Mouse (Mus musculus): Measurements from ENCODE around the gene D430041D05Rik. TPM values are rescaled to one million over a fixed set of nuclear protein-coding genes. Genes with fewer than 3 reads are reported as not detected.

D430041D05Rik gene
- total RNA-seq, 2 experiments from 2014 or later, result 88.3 to 98.4 TPM

DNA sequence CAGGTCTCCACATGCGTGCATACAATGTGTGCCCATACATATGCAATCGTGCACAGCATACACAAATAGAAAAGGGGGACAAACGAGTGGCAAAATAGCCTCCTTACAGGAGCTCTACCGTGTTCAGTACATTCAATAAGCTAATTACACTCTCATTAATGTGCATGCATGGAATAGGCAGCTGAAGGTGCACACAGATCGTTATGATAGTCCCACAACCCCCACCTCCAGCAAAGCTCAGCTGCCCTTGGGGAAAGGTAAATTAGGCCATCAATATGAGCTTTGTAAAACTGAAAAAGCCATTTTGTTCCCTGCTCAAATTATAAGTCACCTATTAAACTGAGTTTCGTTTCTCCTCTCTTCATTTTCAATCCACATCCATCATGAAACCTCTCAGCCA, 75.0 kb downstream of the D430041D05Rik start:
- DNase-seq, result no peak

DNA sequence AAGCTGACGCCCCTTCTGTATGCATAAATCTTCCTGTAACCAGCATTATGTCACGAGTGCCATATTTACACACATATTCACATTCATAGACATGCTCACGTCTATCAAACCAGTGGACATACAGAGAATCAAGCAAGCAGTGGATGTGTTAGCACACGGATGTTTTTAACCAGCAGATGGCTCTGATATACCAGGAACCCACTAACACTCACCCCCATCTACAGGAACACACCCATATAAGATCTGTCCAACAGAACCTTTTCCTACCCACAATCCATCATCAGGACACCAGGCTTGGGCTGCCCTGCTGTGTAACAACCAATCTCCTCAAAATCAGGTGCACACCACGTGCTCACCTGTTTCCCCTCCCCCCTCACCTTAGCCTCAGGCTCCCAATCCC, 76.9 kb downstream of the D430041D05Rik start:
- DNase-seq, result no peak

DNA sequence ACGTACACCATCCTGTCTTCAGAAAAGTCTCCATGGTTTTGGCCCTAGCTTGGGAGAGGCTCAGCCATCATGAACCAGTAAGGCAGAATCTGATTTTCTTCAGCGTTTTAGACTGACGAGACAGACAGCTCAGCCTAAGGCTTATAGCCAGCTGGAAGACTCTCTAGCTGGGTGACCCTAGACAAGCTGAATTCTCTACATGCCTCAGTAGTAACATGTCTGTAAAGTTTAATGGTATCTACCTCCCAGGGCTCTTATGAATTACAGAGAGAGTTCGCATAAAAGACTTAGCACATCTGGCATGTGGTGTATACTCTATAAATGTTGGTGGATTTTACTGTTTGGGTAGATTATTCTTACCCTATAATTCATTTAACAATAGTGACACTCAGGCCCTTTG, 78.1 kb downstream of the D430041D05Rik start:
- no peak for DNase-seq

DNA sequence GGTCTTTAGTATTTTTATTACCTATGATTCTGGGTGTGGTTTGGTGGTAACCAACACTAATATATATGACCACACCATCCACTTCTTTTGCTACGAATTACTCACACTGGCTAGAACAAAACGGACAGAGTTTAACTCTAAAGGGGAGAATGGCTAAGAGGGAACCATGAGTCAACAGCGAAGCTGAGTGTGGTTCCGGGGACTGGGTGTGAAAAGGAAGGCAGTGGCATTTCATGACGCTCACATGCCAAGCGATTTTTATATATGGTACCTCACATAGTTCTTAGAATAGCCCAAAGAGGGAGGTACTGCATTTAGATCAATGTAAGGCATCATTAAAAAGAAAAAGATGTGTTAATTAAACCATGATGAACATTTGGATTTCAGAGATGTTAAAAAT, 79.6 kb downstream of the D430041D05Rik start:
- DNase-seq, result no peak

GRCm38 (mm10) chr2:104327116-104327794, 83.6 kb downstream of the D430041D05Rik start:
- no peak for DNase-seq

- no peak for DNase-seq
Observed at GRCm38 (mm10) chr2:104323773-104324172, 87.0 kb downstream of the D430041D05Rik start.

- DNase-seq, result no peak
Observed at GRCm38 (mm10) chr2:104323351-104323750, 87.5 kb downstream of the D430041D05Rik start.

DNA sequence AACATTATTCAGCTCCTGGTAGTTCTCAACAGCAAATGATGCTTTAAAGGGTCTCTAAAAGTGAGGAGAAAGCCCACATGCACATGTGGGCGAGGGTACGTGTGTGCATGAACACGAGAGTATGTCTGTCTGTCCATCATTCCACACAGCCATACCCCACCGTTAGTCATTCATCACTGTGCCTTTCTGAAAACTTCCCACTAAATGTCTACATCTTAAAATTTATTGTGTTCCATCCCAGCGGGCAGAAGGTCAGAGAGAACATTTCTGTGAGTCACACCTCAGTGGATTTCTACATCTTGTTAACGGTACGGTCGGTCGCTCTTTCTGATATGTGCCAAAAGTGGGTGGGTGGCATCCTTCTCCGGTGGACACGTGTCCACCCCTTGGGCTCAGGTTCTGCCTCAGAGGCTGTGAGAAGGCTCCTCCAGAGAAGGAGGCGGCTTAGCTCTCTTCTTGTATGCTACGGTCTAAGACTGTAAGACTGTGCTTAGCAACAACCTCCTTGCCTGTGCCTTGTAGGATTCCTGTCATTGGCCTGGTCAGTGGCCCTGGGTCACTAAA, 90.7 kb downstream of the D430041D05Rik start:
- DNase-seq, result no peak

- no peak for DNase-seq
Observed at GRCm38 (mm10) chr2:104319443-104319842, 91.4 kb downstream of the D430041D05Rik start.

DNA sequence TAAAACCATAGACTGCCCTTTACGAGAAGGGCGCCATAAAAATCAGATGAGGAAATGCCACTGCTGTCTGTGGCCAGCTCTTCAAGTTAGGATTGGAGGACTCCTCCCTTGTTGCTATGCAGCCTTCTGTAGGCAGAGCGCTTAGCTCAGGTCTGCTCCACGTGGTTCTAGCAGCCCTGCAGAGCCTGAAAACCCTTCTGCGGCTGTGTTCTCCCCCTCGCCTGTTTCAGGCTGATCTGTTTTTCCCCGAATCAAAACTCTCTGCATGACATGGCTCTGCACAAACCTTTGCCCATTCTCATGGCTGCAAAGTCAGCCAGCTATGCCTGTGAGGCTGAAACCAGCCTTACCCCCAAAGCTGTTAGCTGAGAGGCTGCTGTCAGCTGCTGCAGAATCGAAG, 91.9 kb downstream of the D430041D05Rik start:
- peak; percentile 54 to 64 for DNase-seq

- no peak for DNase-seq
Observed at GRCm38 (mm10) chr2:104318259-104318658, 92.6 kb downstream of the D430041D05Rik start.

- DNase-seq, result no peak
Observed at GRCm38 (mm10) chr2:104317631-104318030, 93.2 kb downstream of the D430041D05Rik start.

GRCm38 (mm10) chr2:104316483-104316882, 94.3 kb downstream of the D430041D05Rik start:
- DNase-seq, result no peak

GRCm38 (mm10) chr2:104313246-104313645, 97.6 kb downstream of the D430041D05Rik start:
- no peak for DNase-seq

DNA sequence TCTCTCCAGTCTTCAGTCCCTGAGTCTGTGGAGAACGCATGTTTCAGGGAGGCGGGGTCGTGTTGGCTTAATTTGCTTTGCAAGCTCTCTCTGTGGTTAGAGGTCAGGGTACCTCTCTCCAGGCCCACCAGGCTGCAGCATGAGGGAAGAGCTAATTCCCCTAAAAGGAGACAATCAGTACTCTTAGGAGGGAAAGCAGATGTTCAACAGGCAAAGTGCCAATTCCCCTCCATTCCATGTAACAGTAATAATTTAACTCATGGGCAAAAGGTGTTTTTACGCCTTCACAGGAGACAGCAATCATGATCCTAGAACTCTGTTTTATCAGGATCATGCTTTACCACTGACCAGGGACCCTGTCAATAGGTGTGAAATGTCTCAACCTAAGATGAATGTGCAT, 103.7 kb downstream of the D430041D05Rik start:
- no peak for DNase-seq

GRCm38 (mm10) chr2:104305722-104306121, 105.1 kb downstream of the D430041D05Rik start:
- no peak for DNase-seq

GRCm38 (mm10) chr2:104299912-104300311, 110.9 kb downstream of the D430041D05Rik start:
- DNase-seq, result no peak

DNA sequence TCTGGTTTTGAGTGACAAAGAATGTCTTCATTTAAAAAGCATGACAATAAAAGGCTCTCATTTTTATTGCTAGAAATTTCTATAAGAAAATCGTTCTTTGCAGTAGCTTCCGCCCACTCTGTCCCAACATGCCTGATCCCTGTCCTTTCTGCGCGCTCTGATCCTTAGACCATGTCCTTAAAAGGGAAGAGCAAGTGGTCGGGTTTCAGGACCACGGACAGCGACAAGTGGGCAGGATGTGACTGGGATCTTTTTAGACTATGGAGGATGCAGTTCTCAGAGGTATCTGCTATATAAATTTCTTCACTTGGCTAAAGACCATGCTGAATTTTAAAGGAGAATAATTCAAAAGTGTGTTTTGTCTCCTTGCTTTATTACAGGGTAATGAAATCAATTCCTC, 111.7 kb downstream of the D430041D05Rik start:
- DNase-seq, result no peak

GRCm38 (mm10) chr2:104286821-104287220, 124.0 kb downstream of the D430041D05Rik start:
- no peak for DNase-seq

DNA sequence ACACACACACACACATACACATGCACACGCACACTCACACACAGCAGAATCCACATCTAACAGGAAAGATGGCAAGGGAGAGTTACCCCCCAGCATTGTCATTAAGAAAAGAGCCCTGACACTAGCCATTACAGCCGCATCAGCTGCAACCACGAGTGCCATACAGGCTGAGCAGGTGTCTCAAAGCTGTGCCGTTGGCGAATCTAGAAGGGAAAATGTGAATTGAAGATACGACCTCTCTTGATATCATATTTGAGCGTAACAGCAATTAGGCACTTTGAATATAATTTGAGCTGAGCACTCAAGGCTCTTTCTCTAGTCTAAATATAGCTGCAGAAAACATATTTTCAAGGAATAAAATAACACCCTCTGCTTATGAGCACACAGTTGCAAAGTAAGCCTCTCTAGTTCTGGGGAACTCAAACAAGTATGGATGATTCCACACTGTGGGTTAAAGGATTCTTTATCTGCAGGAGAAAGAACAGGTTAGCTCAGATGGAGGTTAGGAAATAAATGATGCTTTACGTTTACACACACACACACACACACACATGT, 127.3 kb downstream of the D430041D05Rik start:
- no peak for DNase-seq

- DNase-seq, result no peak
Observed at GRCm38 (mm10) chr2:104282835-104283234, 128.0 kb downstream of the D430041D05Rik start.

GRCm38 (mm10) chr2:104267049-104267448, 143.8 kb downstream of the D430041D05Rik start:
- no peak for DNase-seq

DNA sequence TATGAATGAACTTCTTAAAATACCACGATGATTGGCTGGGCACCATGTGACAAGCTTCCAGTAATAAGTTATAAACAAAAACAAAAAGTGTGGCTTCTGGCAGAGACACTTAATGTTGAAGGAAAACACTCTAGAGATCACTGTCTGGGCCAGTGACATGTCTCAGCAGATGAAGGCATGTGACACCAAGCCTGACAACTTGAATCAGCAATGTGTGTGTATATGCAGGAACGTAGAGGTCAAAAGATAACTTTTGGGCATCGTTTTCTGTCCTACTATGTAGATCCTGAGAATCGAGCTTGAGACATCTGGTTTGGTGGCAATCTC, 149.1 kb downstream of the D430041D05Rik start:
- no peak for DNase-seq
